Mouse (Mus musculus): ENCODE data around the gene Gm28710.

Gm28710 gene

GRCm38 (mm10) chr5:16791243-16791860 is at the start of gene Gm28710:
Gm28710 (plus strand) TSS chr5:16791810.
- no peak for DNase-seq (ENCODE audit: low spot score)

GRCm38 (mm10) chr5:16777176-16777575 is 14.4 kb upstream of the Gm28710 start:
- DNase-seq (ENCODE audit: low spot score), result no peak

DNA sequence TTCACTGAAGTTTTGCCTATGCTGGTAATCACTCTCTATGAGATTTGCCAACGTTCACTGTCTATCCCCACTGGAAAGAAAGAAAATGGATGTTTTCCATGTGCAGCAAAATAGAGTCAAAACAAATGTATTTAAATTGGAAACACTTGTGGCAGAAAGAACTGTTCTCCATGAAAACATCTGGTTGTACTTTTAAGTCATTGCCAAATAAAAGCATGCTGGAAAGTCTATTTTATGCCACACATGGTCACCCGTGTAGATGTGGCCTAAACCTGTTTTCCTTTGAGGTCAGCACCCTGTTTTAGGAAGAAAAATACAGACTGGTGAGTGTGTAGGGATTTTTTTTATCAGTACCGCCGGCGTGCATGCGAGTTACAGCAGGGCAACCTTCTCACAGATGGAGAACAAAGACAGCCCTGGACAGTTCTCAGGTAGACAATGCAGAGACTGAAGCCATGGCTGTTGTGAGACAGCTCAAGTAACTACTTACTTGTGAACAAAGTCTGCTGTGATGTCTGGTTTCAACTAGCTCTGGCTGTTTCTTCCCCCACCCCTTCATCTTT is 12.9 kb upstream of the Gm28710 start:
- DNase-seq (ENCODE audit: low spot score), result no peak

GRCm38 (mm10) chr5:16785627-16786026 is 6.0 kb upstream of the Gm28710 start:
- no peak for DNase-seq (ENCODE audit: low spot score)

DNA sequence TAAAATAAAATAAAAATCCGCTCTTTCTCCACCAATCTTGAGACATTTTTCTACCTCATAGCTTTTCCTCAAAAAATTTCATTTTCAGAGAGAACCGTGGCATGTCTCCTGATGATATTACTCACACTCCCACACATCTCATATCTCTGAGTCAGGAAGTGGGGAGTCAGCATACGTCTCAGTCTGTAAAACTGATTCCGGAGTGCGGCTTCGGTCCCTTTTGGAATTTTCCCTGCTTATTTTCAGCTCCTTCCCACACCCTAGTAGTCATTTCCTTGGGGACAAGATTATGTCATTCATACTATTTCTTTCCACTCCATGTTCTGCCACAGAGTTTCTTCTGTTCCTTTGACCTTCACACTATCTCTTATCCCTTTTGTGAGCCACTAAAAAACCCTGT is 3.4 kb downstream of the Gm28710 start:
- no peak for DNase-seq (ENCODE audit: low spot score)

- no peak for DNase-seq (ENCODE audit: low spot score)
Measured at GRCm38 (mm10) chr5:16802726-16803125, 11.1 kb downstream of the Gm28710 start.

GRCm38 (mm10) chr5:16838991-16839390 is 47.4 kb downstream of the Gm28710 start:
- no peak for DNase-seq (ENCODE audit: low spot score)

DNA sequence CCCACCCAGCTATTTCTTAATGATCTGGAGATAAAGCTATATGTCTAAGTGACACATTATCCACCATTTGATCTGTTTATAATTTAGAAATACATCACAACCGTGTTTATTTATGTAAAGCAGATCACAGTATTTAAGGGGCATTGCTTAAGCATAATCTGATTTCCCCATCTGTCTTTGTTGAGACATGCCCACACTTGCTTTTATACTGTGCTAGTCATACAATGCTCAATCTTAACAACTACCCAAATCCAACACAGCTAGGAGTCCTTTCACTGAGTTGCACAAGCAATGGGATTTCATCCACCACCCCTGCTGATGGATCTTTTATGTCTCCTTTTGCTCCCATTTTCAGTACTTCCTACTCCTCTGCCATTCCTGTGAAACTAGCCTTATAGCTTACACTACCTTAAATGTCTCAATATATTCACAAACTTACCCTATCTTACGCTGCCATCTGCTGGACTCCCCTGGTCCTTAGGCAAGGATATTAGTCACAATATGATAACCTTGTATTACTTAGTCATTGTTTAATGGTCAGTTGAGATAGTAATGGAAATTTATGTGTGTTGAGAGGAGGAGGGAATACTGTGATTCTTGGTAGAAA is 77.8 kb downstream of the Gm28710 start:
- peak; percentile 3 for DNase-seq (ENCODE audit: low spot score)

- no peak for DNase-seq (ENCODE audit: low spot score)
Measured at GRCm38 (mm10) chr5:16894161-16894560, 102.6 kb downstream of the Gm28710 start.

- DNase-seq (ENCODE audit: low spot score), result no peak
Measured at GRCm38 (mm10) chr5:16919791-16920190, 128.2 kb downstream of the Gm28710 start.

- no peak for DNase-seq (ENCODE audit: low spot score)
Measured at GRCm38 (mm10) chr5:16922473-16922872, 130.9 kb downstream of the Gm28710 start.
